Mouse (Mus musculus) heart, embryonic 11.5 days (tissue): ENCODE measurements around the gene R3hdm4. TPM values are rescaled to one million over a fixed set of nuclear protein-coding genes. Genes with fewer than 3 reads are reported as not detected.

Experiments
- microRNA-seq: library from miRNA; unstranded; fragments of <30 nt; microRNA quantifications from one replicate; pipeline ENCODE4, GENCODE M21; 2016; ENCODE audit warnings: borderline number of aligned reads
- polyA plus RNA-seq: library from polyadenylated mRNA; unstranded; fragments of >200 nt; fragmentation: Nextera tagmentation; extraction: Ambion mirVana; gene quantifications from 2 replicates; pipeline ENCODE4 v1.2.1, GENCODE M21; 2014

Gene R3hdm4
- polyA plus RNA-seq, 1 experiment from 2014 or later, result 87.6 TPM

Small RNA genes within 50 kb of the gene (microRNA-seq; reads per million reads assigned to microRNA genes)
- gene Mir6910, result 0.75 reads per million, percentile 6 among the genes with 10 or more reads in this experiment

Other genes starting within 250 kb of the R3hdm4 start
- 159 and 164 TPM in 2 replicates for gene Cdc34, start 239.0 kb downstream of the R3hdm4 start, polyA plus RNA-seq
- gene Gzmm, start 232.2 kb downstream of the R3hdm4 start, polyA plus RNA-seq, result 0.40 and 1.0 TPM in 2 replicates
- gene Bsg, start 216.7 kb downstream of the R3hdm4 start, polyA plus RNA-seq, result 1,233 and 1,252 TPM in 2 replicates
- gene Hcn2, start 204.6 kb downstream of the R3hdm4 start, polyA plus RNA-seq, result 0.13 and 0.14 TPM in 2 replicates
- 22.7 and 23.6 TPM in 2 replicates for gene Polrmt, start 174.6 kb downstream of the R3hdm4 start, polyA plus RNA-seq
- 0.26 TPM in 1 of 2 replicates, not detected in the other for gene Fgf22, start 166.1 kb downstream of the R3hdm4 start, polyA plus RNA-seq
- gene Rnf126, start 154.3 kb downstream of the R3hdm4 start, polyA plus RNA-seq, result 63.1 and 69.0 TPM in 2 replicates
- 11.4 TPM in 2 replicates for gene Fstl3, start 143.9 kb downstream of the R3hdm4 start, polyA plus RNA-seq
- gene Prss57, start 130.2 kb downstream of the R3hdm4 start, polyA plus RNA-seq, result not detected in 2 replicates
- gene Palm, start 127.6 kb downstream of the R3hdm4 start, polyA plus RNA-seq, result 66.6 and 70.1 TPM in 2 replicates
- 0.63 and 0.89 TPM in 2 replicates for gene Misp, start 100.2 kb downstream of the R3hdm4 start, polyA plus RNA-seq
- gene Ptbp1, start 66.8 kb downstream of the R3hdm4 start, polyA plus RNA-seq, result 112 TPM in 2 replicates
- 2.5 and 3.9 TPM in 2 replicates for gene Prtn3, start 46.7 kb downstream of the R3hdm4 start, polyA plus RNA-seq
- gene Plppr3, start 46.6 kb downstream of the R3hdm4 start, polyA plus RNA-seq, result 14.1 and 14.3 TPM in 2 replicates
- 0.31 and 0.49 TPM in 2 replicates for gene Elane, start 35.0 kb downstream of the R3hdm4 start, polyA plus RNA-seq
- gene Cfd, start 30.4 kb downstream of the R3hdm4 start, polyA plus RNA-seq, result not detected in 2 replicates
- 30.9 and 32.0 TPM in 2 replicates for gene Med16, start 12.3 kb downstream of the R3hdm4 start, polyA plus RNA-seq
- gene Gm26602, start 10.4 kb downstream of the R3hdm4 start, polyA plus RNA-seq, result 8.1 TPM in 1 of 2 replicates, not detected in the other
- gene Kiss1r, start 4.2 kb downstream of the R3hdm4 start, polyA plus RNA-seq, result 0.15 and 0.31 TPM in 2 replicates
- gene Arid3a, start 5.8 kb upstream of the R3hdm4 start, polyA plus RNA-seq, result 4.3 and 12.7 TPM in 2 replicates
- gene Wdr18, start 38.9 kb upstream of the R3hdm4 start, polyA plus RNA-seq, result 89.8 and 97.6 TPM in 2 replicates
- gene Grin3b, start 49.5 kb upstream of the R3hdm4 start, polyA plus RNA-seq, result 0.19 and 0.20 TPM in 2 replicates
- gene Tmem259, start 63.1 kb upstream of the R3hdm4 start, polyA plus RNA-seq, result 12.8 and 15.6 TPM in 2 replicates
- 405 and 420 TPM in 2 replicates for gene Cnn2, start 67.4 kb upstream of the R3hdm4 start, polyA plus RNA-seq
- 2.1 and 2.8 TPM in 2 replicates for gene Abca7, start 75.3 kb upstream of the R3hdm4 start, polyA plus RNA-seq
- 6.2 and 7.5 TPM in 2 replicates for gene Arhgap45, start 95.4 kb upstream of the R3hdm4 start, polyA plus RNA-seq
- 160 and 182 TPM in 2 replicates for gene Polr2e, start 118.6 kb upstream of the R3hdm4 start, polyA plus RNA-seq
- 711 and 729 TPM in 2 replicates for gene Gpx4, start 126.0 kb upstream of the R3hdm4 start, polyA plus RNA-seq
- gene Sbno2, start 184.4 kb upstream of the R3hdm4 start, polyA plus RNA-seq, result 8.4 and 9.6 TPM in 2 replicates
- 16.5 and 20.0 TPM in 2 replicates for gene Stk11, start 194.6 kb upstream of the R3hdm4 start, polyA plus RNA-seq
- gene Atp5d, start 217.4 kb upstream of the R3hdm4 start, polyA plus RNA-seq, result 772 and 785 TPM in 2 replicates
- gene Cbarp, start 219.6 kb upstream of the R3hdm4 start, polyA plus RNA-seq, result 2.5 and 2.7 TPM in 2 replicates
- 29.5 and 31.9 TPM in 2 replicates for gene Midn, start 227.1 kb upstream of the R3hdm4 start, polyA plus RNA-seq
- gene Cirbp, start 244.8 kb upstream of the R3hdm4 start, polyA plus RNA-seq, result 49.1 and 52.7 TPM in 2 replicates